20 mouse cellular contexts compared by ENCODE assay signal in the genomic region with DNA sequence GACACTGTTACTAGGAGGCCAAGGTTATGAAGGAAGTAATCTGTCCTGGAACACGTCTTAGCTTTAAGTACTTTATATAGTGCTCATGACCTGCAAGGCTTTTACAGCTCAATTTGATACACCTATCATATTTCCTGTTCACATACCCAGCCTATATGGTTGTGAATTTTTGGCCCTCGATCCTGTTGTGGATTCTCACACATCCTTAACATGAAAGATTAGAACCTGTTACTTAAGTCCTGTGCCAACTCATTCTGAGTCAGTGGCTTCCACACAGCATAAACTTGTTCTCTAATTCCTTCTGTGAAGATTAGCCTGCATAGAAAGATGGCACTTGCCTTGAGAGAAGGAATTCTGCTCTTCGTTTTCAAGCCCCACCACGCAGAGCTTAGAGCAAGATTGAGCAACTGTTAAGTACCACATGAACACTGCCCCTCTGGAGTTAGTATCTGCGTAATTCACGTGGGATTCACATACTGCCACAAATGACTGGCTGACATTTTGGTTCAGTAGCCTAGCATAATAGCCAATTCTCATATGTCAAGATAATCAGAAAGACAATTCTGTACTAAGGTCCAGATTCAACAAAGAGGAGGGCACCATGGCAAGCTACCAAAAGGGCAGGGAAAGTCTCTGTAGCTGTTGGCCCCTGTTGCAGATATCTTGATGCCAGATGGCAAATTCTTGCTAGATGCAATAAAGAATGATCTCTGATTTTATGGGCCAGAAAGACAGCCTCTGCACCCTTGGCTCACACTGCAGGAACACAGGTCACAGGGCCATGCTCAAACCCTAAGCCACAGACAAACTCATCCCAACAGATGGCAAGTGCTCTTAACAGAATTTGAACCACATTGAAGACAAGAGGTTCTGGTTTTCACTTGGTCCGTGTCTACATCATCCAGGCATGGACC.
DNase-seq lines count a peak whose midpoint lies in the region; ATAC-seq and TF ChIP-seq lines count a peak whose summit lies in the region.
"Had no signal": no experiment of that assay in that cellular context is flagged by ENCODE, and none has a peak within 500 bp of the region (broad histone marks: within the 10 kb centered on the region; RNA-seq: fewer than 3 reads in every experiment).

No protein-coding gene starts in this region.

- DNase-seq in hindbrain, postnatal 0 days (ENCODE audit: low spot score) = peak; percentile 5
- DNase-seq in hindbrain, embryonic 14.5 days (ENCODE audit: low spot score) = no peak
- no peak for DNase-seq in limb, embryonic 10.5 days (ENCODE audit: low spot score)
- peak; percentile 23 for DNase-seq in brain, adult 2 months (ENCODE audit: low read depth, low spot score)
- no peak for DNase-seq in thymus, postnatal 0 days (ENCODE audit: low spot score)
- no peak for DNase-seq in cerebellum, adult 9-10 months
- DNase-seq: cerebellum, adult 11-12 months; kidney, adult 11 months; lung, adult 18-20 months; lung, postnatal 14 days; right cerebral cortex, postnatal 4 days; thymus, postnatal 14 days had no signal

- no peak for TF ChIP-seq POLR2A in myocyte (IDR thresholded peaks at IDR 0.05; ENCODE audit: insufficient read length, low read depth)

- H3K27me3 ChIP-seq in hindbrain, postnatal 0 days (ENCODE audit: insufficient read depth, low read length) = no peaks in the 10 kb centered on the region
- no peaks in the 10 kb centered on the region for H3K27me3 ChIP-seq in hindbrain, embryonic 14.5 days (ENCODE audit: control insufficient read depth, insufficient read depth, low read length)
- H3K27me3 ChIP-seq in limb, embryonic 13.5 days = no peaks in the 10 kb centered on the region
- H3K27me3 ChIP-seq in limb, embryonic 10.5 days (ENCODE audit: low read depth, poor library complexity, severe bottlenecking) = no peaks in the 10 kb centered on the region
- H3K27me3 ChIP-seq in myocyte (ENCODE audit: control insufficient read depth, insufficient read depth, insufficient read length) = no peaks in the 10 kb centered on the region
- H3K27me3 ChIP-seq: embryonic facial prominence, embryonic 12.5 days; heart, embryonic 13.5 days; hindbrain, embryonic 13.5 days; neural tube, embryonic 12.5 days; Patski had no signal

- H3K4me3 ChIP-seq in hindbrain, postnatal 0 days (ENCODE audit: low read length) = no peak overlapping the region
- H3K4me3 ChIP-seq in hindbrain, embryonic 14.5 days (replicated peaks; ENCODE audit: low read length) = no peak overlapping the region
- no peak overlapping the region for H3K4me3 ChIP-seq in limb, embryonic 13.5 days
- H3K4me3 ChIP-seq in limb, embryonic 10.5 days = no peak overlapping the region
- H3K4me3 ChIP-seq in myocyte = no peak overlapping the region
- H3K4me3 ChIP-seq: embryonic facial prominence, embryonic 12.5 days; heart, embryonic 13.5 days; hindbrain, embryonic 13.5 days; neural tube, embryonic 12.5 days had no signal

- H3K4me1 ChIP-seq in hindbrain, postnatal 0 days (ENCODE audit: insufficient read depth, low read length) = no peaks in the 10 kb centered on the region
- H3K4me1 ChIP-seq in hindbrain, embryonic 14.5 days (replicated peaks; ENCODE audit: control insufficient read depth, insufficient read depth, low read length) = no peaks in the 10 kb centered on the region
- H3K4me1 ChIP-seq in limb, embryonic 13.5 days = peaks cover 10% of the 10 kb centered on the region; the same call in 1 of the 2 replicates
- H3K4me1 ChIP-seq in limb, embryonic 10.5 days = peaks cover 5% of the 10 kb centered on the region; the same call in 1 of the 2 replicates
- H3K4me1 ChIP-seq: heart, embryonic 13.5 days; hindbrain, embryonic 13.5 days; neural tube, embryonic 12.5 days had no signal

- no peak overlapping the region for H3ac ChIP-seq in myocyte (ENCODE audit: control insufficient read depth, insufficient read length)

- no peaks in the 10 kb centered on the region for H3K79me2 ChIP-seq in myocyte (ENCODE audit: control insufficient read depth, insufficient read depth)

- H3K27ac ChIP-seq in hindbrain, postnatal 0 days = no peak overlapping the region
- no peak overlapping the region for H3K27ac ChIP-seq in hindbrain, embryonic 14.5 days
- H3K27ac ChIP-seq in limb, embryonic 13.5 days = no peak overlapping the region
- H3K27ac ChIP-seq in limb, embryonic 10.5 days = no peak overlapping the region
- H3K27ac ChIP-seq: embryonic facial prominence, embryonic 12.5 days; heart, embryonic 13.5 days; hindbrain, embryonic 13.5 days; neural tube, embryonic 12.5 days had no signal

- no peak for TF ChIP-seq CTCF in hindbrain, postnatal 0 days (IDR thresholded peaks at IDR 0.05; ENCODE audit: low read depth)

- no peak overlapping the region for H3K9ac ChIP-seq in hindbrain, postnatal 0 days (replicated peaks; ENCODE audit: low read length)
- no peak overlapping the region for H3K9ac ChIP-seq in hindbrain, embryonic 14.5 days
- H3K9ac ChIP-seq in limb, embryonic 13.5 days = no peak overlapping the region
- H3K9ac ChIP-seq: embryonic facial prominence, embryonic 12.5 days; heart, embryonic 13.5 days; hindbrain, embryonic 13.5 days; neural tube, embryonic 12.5 days had no signal

- ATAC-seq in hindbrain, postnatal 0 days = 0 out of 2 replicates have a peak, but pooled peaks have one; percentile 21
- no peak for ATAC-seq in hindbrain, embryonic 14.5 days (ENCODE audit: low FRiP score)
- ATAC-seq in limb, embryonic 13.5 days (ENCODE audit: low FRiP score, low read depth) = peak; percentile 51; the same call in 1 of the 2 replicates
- ATAC-seq: forebrain, embryonic 16.5 days; Patski had no signal

- no peak overlapping the region for H3K4me2 ChIP-seq in hindbrain, postnatal 0 days (ENCODE audit: low read depth, low read length)
- no peak overlapping the region for H3K4me2 ChIP-seq in hindbrain, embryonic 14.5 days (replicated peaks)
- no peak overlapping the region for H3K4me2 ChIP-seq in limb, embryonic 13.5 days (replicated peaks)
- peak overlapping the region; percentile 22 for H3K4me2 ChIP-seq in myocyte (ENCODE audit: low read depth)
- H3K4me2 ChIP-seq: embryonic facial prominence, embryonic 12.5 days; heart, embryonic 13.5 days; hindbrain, embryonic 13.5 days; neural tube, embryonic 12.5 days had no signal

- no peaks in the 10 kb centered on the region for H3K36me3 ChIP-seq in hindbrain, postnatal 0 days (ENCODE audit: insufficient read depth, low read length)
- H3K36me3 ChIP-seq in hindbrain, embryonic 14.5 days (replicated peaks; ENCODE audit: control insufficient read depth, insufficient read depth) = no peaks in the 10 kb centered on the region
- H3K36me3 ChIP-seq in limb, embryonic 13.5 days = no peaks in the 10 kb centered on the region
- H3K36me3 ChIP-seq in limb, embryonic 10.5 days = no peaks in the 10 kb centered on the region
- no peaks in the 10 kb centered on the region for H3K36me3 ChIP-seq in myocyte (ENCODE audit: control insufficient read depth, insufficient read depth)
- H3K36me3 ChIP-seq: embryonic facial prominence, embryonic 12.5 days; heart, embryonic 13.5 days; hindbrain, embryonic 13.5 days; neural tube, embryonic 12.5 days had no signal

- WGBS in hindbrain, postnatal 0 days = 68% methylated on average over 7 of the region's 7 CpGs
- WGBS in hindbrain, embryonic 14.5 days = 83% methylated on average over 7 of the region's 7 CpGs
- WGBS in limb, embryonic 13.5 days = 70% methylated on average over 7 of the region's 7 CpGs
- WGBS in limb, embryonic 10.5 days = 88% methylated on average over 7 of the region's 7 CpGs

- H3K9me3 ChIP-seq in hindbrain, postnatal 0 days (ENCODE audit: low read length) = no peaks in the 10 kb centered on the region
- no peaks in the 10 kb centered on the region for H3K9me3 ChIP-seq in hindbrain, embryonic 14.5 days (ENCODE audit: control insufficient read depth, low read length)
- H3K9me3 ChIP-seq in limb, embryonic 13.5 days = no peaks in the 10 kb centered on the region
- no peaks in the 10 kb centered on the region for H3K9me3 ChIP-seq in limb, embryonic 10.5 days (replicated peaks)
- H3K9me3 ChIP-seq: embryonic facial prominence, embryonic 12.5 days; heart, embryonic 13.5 days; hindbrain, embryonic 13.5 days; neural tube, embryonic 12.5 days had no signal

TF ChIP-seq in myocyte, 11 proteins besides CTCF, POLR2A, EP300 and RAD21:
- TF ChIP-seq SRF (IDR thresholded peaks at IDR 0.05; ENCODE audit: control insufficient read depth, insufficient read length, low read depth) (no peak), MYOG (IDR thresholded peaks at IDR 0.05; ENCODE audit: control insufficient read depth in 1 of 3, insufficient read depth in 1 of 3, insufficient read length in 2 of 3, low read depth in 2 of 3) (no peak), TCF3 (IDR thresholded peaks at IDR 0.05; ENCODE audit: insufficient read length, low read depth) (no peak), POLR2AphosphoS2 (IDR thresholded peaks at IDR 0.05; ENCODE audit: insufficient read length, low read depth) (no peak), CEBPB (IDR thresholded peaks at IDR 0.05; ENCODE audit: insufficient read depth, poor library complexity, severe bottlenecking) (no peak), REST (IDR thresholded peaks at IDR 0.05; ENCODE audit: insufficient read depth, insufficient read length) (no peak), E2F4 (IDR thresholded peaks at IDR 0.05; ENCODE audit: insufficient read depth) (no peak), USF1 (IDR thresholded peaks at IDR 0.05; ENCODE audit: low read depth) (no peak), MYOD1 (IDR thresholded peaks at IDR 0.05; ENCODE audit: control insufficient read depth in 1 of 3, insufficient read length in 2 of 3, low read depth in 2 of 3) (no peak), TCF12 (IDR thresholded peaks at IDR 0.05; ENCODE audit: insufficient read depth, poor library complexity, severe bottlenecking) (no peak), MAX (IDR thresholded peaks at IDR 0.05; ENCODE audit: low read depth) (no peak)

Comparison
In these comparisons a context has a peak if more than half of its experiments do, and no peak if none do; other contexts are left out.
1. DNase-seq: peak in hindbrain, postnatal 0 days (single experiment) and brain, adult 2 months (single experiment); none in hindbrain, embryonic 14.5 days (single experiment), limb, embryonic 10.5 days (single experiment), thymus, postnatal 0 days (single experiment) and cerebellum, adult 9-10 months (single experiment).